Mouse (Mus musculus) retina, embryonic 14.5 days (tissue): ENCODE measurements around the gene Nln.

ENCODE experiments used
- DNase-seq: peaks from one replicate; pipeline ENCODE4 v3.0.0-alpha.2; 2015; ENCODE audit warnings: low spot score

Nln gene

GRCm38 (mm10) chr13:104095955-104096354 is 13.5 kb downstream of the Nln start:
- DNase-seq, result no peak

GRCm38 (mm10) chr13:104094531-104095385 is 14.7 kb downstream of the Nln start:
- no peak for DNase-seq

GRCm38 (mm10) chr13:104091734-104092133 is 17.7 kb downstream of the Nln start:
- no peak for DNase-seq

- peak; percentile 70 for DNase-seq
These were observed 20.0 kb downstream of the Nln start for GRCm38 (mm10) chr13:104089387-104089786.

DNA sequence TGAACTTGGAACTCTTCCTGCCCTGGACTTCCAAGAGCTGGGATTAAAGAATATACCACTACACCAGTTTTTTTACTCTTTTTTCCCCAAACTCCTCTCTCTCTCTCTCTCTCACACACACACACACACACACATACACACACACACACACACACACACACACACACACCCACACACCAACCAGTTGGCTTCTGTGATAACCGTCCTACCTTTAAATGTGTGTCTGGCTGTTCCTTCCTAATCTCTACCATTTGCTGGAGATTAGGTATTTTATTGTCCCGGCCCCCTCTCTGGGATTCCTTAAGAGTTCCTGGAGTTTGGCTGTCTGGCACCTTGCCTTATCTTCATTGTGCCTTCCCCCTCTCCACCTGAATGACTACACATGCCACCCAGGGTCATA is 24.8 kb downstream of the Nln start:
- DNase-seq, result no peak

- DNase-seq, result no peak
These were observed 26.9 kb downstream of the Nln start for GRCm38 (mm10) chr13:104082504-104082903.

DNA sequence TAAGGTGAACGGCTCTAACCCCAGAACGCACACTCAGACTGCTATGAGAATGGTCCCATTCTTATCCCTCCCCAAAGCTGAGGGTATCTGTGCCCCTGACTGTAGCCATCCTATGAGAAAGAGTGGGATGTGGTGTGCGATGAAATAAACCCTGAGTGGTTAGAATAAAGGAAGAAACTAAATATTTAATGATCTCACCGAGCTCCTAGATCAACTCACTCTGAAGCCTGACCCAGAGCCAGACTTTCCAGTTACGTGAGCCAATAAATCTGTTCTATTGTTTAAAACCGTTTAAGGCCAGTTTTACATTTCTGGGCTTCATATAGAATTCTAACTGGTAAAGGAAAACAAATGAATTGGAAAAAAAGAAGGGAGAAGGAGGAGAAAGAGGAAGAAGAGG is 32.4 kb downstream of the Nln start:
- no peak for DNase-seq

- no peak for DNase-seq
These were observed 34.7 kb downstream of the Nln start for GRCm38 (mm10) chr13:104074731-104075130.

- no peak for DNase-seq
These were observed 35.2 kb downstream of the Nln start for GRCm38 (mm10) chr13:104074230-104074629.

DNA sequence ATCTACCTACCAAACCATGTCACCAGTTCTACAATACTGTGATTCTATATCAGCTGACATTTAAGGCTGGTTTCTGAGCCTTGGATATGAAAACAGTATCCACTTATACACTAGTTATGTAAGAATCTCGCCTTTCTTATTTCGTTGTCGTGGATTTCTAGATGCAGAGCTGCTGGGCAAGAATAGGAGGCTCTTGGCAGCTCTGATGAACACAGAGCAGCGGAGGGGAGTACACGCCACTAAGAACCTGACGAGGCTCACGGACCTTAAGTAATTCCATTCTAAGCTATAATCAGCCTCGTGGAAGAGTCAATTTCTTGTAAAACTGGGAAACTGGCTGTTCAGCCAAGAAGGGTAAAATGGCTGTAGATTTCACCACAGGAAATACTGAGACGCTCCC is 37.1 kb downstream of the Nln start:
- DNase-seq, result no peak

GRCm38 (mm10) chr13:104070703-104071102 is 38.7 kb downstream of the Nln start:
- DNase-seq, result no peak

DNA sequence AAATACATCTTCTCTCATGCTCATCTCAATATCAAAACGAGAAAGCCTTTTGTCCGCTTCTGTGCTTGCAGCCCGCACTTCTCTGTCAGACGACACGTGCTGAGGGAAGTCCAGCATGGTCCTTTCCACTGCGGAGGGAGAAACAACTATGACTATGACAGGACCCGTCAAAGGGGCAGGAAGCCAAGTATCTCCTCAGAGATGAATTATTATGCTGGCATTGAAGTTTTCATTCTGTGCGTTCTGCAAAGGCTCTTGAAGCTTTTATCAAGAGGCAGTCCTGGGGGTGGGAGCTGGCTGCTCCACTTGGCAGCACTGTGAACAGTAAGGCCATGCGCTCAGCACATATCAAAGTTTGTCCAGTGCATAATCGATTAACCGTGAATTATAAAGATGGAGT is 40.2 kb downstream of the Nln start:
- DNase-seq, result no peak

DNA sequence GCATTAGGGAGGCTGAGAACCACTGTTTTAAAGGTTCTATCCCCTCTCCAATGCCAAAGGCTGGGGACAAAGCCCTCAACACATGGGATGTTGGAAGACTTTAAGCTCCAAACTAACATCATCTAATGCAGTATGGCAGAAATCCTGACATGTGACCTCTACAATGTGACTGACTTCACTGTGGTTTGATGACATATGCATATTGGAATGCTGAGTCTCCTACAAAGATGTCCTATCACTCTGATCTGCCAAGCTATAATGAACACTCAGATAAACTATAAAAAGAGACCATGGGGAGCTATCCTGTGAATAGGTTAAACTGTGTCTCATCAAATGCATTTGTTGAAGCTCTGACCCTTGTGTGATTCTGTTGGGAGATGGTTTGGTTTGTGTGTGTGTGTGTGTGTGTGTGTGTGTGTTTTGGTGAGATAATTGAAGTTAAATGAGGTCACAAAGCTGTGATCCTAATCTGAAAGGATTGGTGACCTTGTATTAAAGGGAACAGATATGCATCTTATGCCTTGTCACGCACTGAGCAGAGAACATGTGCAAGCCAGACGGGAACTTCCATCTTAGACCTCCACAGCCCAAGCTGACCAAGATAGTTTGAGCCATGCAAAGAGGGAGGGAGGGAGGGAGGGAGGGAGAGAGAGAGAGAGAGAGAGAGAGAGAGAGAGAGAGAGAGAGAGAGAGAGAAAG is 43.6 kb downstream of the Nln start:
- DNase-seq, result peak; percentile 47

GRCm38 (mm10) chr13:104063061-104063460 is 46.4 kb downstream of the Nln start:
- DNase-seq, result no peak

DNA sequence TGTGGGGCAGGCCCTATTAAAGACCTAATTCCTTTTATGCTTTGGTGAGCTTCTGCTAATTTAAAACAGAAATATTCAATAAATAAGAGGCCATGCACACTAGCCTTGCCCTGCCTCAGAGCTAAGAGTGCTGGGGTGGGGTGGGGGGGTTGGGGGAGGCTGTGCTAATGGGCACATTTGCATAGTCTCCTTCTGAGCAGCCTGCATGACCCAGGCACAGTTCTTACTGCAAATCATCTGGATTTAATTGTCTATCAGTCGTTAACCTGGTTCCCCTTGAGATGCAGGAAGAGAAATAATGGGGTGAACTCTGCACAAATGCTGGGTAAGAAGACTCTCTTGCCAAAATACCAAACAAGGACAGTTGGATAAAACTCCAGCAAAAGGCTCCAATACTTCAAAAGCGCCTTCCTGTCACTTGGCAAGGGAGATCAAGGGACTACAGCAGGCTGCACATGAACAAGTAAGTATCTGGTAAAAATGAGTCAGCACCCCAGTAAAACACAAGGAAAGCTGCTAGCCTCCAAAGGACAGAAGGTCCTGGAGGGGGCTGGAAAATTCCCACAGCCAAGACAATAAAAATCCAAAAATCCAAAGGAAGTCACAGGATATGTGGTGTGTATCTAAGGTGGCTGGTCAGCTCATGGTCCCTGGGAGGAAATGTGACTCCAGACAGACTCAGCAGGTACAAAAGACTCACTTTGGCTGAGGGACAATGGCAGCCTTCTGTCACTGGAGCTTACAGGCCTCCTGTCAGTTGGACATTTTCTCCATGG is 47.3 kb downstream of the Nln start:
- no peak for DNase-seq

- no peak for DNase-seq
These were observed 49.2 kb downstream of the Nln start for GRCm38 (mm10) chr13:104060231-104060630.

GRCm38 (mm10) chr13:104059536-104059935 is 49.9 kb downstream of the Nln start:
- no peak for DNase-seq

- DNase-seq, result no peak
These were observed 50.7 kb downstream of the Nln start for GRCm38 (mm10) chr13:104058761-104059160.

DNA sequence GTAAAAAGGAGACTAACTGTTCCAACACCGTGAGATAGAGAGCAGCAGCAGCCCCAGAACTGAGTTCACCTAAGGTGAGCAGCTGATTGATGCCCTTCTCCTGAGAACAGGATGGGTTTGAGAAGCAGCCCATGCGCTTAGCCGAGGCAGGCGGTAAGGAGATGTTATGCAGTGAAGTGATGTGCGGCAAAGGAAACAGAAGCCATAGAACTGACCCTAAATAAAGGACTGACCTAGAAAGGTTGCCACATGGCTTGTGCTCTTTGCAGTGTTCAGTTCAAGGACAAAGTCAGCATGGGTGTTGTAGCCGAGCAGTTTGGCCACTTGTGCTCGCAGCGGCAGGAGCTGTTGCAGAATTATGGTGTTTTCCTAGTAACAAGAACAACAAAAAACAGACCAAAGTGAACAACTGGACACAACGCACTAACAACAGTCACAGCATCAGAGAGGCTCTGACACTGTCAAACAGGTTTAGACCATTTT is 57.1 kb downstream of the Nln start:
- DNase-seq, result no peak

DNA sequence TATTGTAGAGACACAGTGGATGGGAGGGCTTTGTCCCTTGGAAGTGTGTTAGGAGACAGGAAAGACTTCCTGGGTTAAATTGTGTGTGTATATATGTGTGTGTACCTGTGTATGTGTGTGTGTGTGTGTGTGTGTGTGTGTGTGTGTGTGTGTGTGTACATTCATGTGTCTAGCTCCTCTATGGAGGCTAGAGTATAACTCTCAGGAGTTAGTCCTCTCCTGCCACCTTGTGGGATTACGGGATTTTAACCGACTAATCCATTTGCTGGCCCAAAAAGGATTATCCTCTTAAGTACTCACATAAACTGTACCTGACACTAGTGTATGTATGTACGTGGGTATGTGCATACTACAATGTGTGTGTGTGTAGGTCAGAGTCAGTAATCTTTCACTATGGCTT is 60.6 kb downstream of the Nln start:
- DNase-seq, result peak; percentile 67

- no peak for DNase-seq
These were observed 64.3 kb downstream of the Nln start for GRCm38 (mm10) chr13:104045108-104045507.

- no peak for DNase-seq
These were observed 65.1 kb downstream of the Nln start for GRCm38 (mm10) chr13:104044332-104044731.

- DNase-seq, result no peak
These were observed 66.7 kb downstream of the Nln start for GRCm38 (mm10) chr13:104042738-104043137.
